Mouse (Mus musculus) olfactory bulb, adult 2 months (tissue): ENCODE results near the gene Tmem220. TPM values are rescaled to one million over a fixed set of nuclear protein-coding genes. Genes with fewer than 3 reads are reported as not detected.
A peak's percentile ranks its signal among the peaks of the same experiment; 100 is the strongest.

ENCODE experiments used
- H3K27ac ChIP-seq: fragments of 200-500 bp; 2 replicates; pipeline ENCODE4 v1.5.1; 2012; ENCODE audit warnings: low read depth, low read length; ENCODE audit not compliant: insufficient read depth
- H3K4me1 ChIP-seq: fragments of 200-500 bp; 2 replicates; pipeline ENCODE4 v1.6.1; 2012; ENCODE audit warnings: low read length; ENCODE audit not compliant: control insufficient read depth, insufficient read depth
- H3K4me3 ChIP-seq: fragments of 200-500 bp; 2 replicates; pipeline ENCODE4 v1.5.1; 2012; ENCODE audit warnings: mild to moderate bottlenecking, low read depth, low read length, moderate library complexity; ENCODE audit not compliant: insufficient read depth
- CTCF ChIP-seq: fragments of 200-500 bp; IDR thresholded peaks from 2 replicates; pipeline ENCODE4 v1.5.1; 2012; ENCODE audit warnings: low read depth, mild to moderate bottlenecking, low read length, moderate library complexity; ENCODE audit not compliant: insufficient read depth
- POLR2A ChIP-seq: fragments of 200-500 bp; IDR thresholded peaks from 2 replicates; pipeline ENCODE4 v1.6.1; 2012; ENCODE audit warnings: mild to moderate bottlenecking, low read depth, low read length, moderate library complexity; ENCODE audit not compliant: insufficient read depth
- WGBS: fragments of 180-500 bp; shearing (Covaris S2); methylation state at CpG from one replicate; pipeline ENCODE4 v1.1.7; 2018; 5-methylcytosine and 5-hydroxymethylcytosine counted together
- polyA plus RNA-seq: library from polyadenylated mRNA; stranded (reverse); fragments of >200 nt; gene quantifications from 2 replicates; pipeline ENCODE4 v1.2.4, GENCODE M21; 2012; ENCODE audit warnings: low replicate concordance; ENCODE audit not compliant: missing spikeins, insufficient read depth, insufficient read length

The Tmem220 gene
- polyA plus RNA-seq, 1 experiment, result not detected

DNA sequence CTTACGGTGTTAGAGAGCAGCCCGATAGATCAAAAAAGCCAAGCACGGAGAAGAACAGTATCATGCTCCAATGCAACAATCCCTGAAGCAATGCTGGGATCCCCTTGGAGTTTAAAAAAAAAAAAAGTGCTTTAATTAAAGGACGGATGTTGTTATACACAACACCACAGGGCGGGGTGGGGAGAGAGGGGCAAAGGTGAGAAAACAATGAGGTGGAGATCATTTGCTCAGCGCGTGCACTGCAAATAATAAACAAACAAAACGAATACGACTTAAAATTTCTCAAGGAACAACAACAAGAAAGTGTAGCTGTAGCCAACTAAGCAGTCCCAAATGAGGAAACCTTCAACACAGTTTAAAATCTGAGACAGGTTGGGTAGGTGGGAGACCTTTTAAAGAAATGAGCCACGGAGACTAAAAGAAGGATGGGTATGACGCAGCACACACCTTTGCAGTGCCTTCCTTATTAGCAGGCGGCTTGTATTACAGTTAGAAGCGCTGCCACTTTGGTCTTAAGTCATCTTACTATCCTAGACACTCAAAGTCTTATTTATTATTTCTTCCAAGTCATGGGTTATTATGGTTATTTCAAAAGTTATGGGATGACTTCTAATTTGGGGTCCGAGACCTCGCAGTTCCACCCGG is 26.8 kb downstream of the Tmem220 start:
- Histone ChIP-seq H3K4me1 (no peaks in the 10 kb centered on the region), H3K27ac (0 out of 2 replicates have a peak overlapping the region, but pooled peaks have one; percentile 0), H3K4me3 (peak overlapping the region; percentile 75)
- WGBS, result 3% methylated on average over 16 of the region's 16 CpGs
- TF ChIP-seq POLR2A (no peak), CTCF (no peak)

DNA sequence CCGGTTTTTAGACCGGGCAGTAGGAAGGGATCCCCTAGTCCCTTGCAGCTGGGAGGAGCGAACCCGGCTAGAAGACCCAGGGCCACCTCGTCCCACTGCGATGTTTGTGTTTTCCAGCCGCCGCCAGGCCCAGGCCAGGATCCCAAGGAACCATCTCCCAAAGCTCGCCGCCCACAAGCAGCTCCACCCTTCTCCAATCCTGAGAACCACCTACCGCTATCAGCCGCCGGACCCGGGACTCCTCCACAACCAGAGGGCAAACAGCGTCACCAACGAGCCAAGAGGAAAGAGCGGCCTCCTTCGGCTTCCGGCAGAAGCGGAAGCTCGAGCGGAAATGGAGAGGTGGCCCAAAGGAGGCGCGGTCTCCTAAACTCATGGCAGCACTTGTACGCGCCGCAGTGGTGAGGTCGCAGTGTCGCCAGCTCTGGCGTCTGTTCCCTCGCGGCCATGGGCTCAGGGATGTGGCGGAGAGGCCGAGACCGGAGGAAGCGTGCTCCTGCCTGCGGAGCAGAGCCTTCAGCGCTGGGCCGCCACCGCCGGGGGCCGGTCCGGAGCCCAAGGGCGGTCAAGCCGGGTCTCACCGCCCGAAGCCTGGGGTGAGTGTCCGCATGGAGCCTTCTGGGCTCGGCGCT is 27.5 kb downstream of the Tmem220 start, which contains the start of the genes Adprm and Sco1:
Gene Adprm, minus strand, starts transcription at position 274 of the 632 bp plus-strand sequence.
Gene Sco1, plus strand, starts transcription at position 350 of the 632 bp plus-strand sequence.
- Histone ChIP-seq H3K4me3 (peak within 1 kb of the TSS; percentile 75), H3K4me1 (no peaks in the 10 kb centered on the region), H3K27ac (0 out of 2 replicates have a peak within 1 kb of the TSS, but pooled peaks have one; percentile 0)
- under 1% methylated on average over 50 of the region's 50 CpGs for WGBS
- TF ChIP-seq POLR2A (peak; percentile 71), CTCF (no peak)

DNA sequence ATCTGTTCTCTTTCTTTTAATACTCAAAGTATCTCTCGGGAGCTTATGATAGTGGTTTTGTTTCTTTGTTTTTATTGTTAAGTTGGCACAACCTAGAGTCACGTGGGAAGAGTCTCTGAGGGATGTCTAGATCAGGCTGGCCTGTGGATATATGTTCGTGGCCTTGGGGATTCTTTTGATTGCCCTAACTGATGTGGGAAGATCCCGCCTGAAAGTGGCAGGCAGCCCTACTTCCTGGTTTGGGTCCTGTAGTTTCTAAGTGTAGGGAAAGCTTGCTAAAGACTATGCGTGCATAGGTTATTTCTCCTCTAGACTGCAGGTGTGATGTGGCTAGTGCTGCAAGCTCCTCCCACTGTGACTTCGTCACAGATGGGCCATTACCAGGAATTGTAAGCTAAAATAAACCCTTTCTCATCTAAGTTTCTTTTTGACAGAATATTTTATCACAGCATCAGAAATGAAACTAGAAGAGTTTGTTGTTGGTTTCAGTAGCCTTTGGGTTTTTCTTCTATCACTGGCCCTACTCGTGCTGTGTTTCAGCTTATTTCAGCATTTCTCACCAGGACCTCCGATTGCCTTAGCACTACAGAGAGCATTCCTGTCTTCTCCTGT is 29.9 kb downstream of the Tmem220 start:
- Histone ChIP-seq H3K27ac (no peak overlapping the region), H3K4me3 (no peak overlapping the region), H3K4me1 (no peaks in the 10 kb centered on the region)
- TF ChIP-seq POLR2A (no peak), CTCF (no peak)
- WGBS, result 89% methylated on average over 8 of the region's 8 CpGs

DNA sequence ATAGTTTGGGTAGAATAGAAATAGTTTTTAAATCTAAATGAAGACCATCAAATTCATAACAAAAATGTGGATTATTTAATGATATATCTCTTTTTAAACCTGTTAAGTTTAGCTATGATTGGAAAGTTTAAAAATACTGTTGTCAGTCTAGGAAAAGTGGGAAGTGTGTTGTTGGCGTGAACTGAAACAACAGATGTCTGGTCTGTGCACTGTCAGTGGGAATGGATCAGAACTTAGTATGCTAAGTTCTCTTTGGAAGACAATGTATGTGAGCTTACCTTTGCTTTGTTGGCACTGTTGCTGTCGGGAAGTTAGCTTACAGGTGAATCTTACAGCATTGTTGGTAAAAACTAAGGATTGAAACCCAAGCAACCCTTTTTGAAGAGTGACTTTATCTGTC is 36.4 kb downstream of the Tmem220 start:
- Histone ChIP-seq H3K4me1 (no peaks in the 10 kb centered on the region), H3K27ac (no peak overlapping the region), H3K4me3 (no peak overlapping the region)
- 95% methylated on average over 2 of the region's 2 CpGs for WGBS
- no peak for TF ChIP-seq POLR2A
- no peak for TF ChIP-seq CTCF

DNA sequence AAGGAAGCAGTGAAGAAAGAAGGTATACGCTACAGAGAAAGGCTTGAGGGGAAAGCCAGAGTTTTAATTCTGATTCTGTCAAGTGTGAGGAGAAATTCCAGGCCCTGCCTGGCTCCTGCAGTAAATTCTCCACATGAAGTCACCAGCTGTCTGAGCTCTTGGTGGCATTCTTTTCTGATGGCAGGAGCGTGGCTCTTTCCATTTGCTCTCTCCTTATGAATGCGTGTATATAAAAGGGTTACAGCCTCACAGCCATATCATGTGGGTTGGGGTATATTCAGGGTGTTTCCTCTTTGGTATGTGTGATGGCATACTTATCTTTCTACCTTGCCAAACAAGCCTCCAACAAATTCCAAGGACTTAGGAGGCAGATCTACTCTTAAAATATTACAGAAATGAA is 37.8 kb downstream of the Tmem220 start:
- TF ChIP-seq POLR2A (no peak), CTCF (no peak)
- 90% methylated on average over 3 of the region's 3 CpGs for WGBS
- Histone ChIP-seq H3K27ac (no peak overlapping the region), H3K4me3 (no peak overlapping the region), H3K4me1 (no peaks in the 10 kb centered on the region)

DNA sequence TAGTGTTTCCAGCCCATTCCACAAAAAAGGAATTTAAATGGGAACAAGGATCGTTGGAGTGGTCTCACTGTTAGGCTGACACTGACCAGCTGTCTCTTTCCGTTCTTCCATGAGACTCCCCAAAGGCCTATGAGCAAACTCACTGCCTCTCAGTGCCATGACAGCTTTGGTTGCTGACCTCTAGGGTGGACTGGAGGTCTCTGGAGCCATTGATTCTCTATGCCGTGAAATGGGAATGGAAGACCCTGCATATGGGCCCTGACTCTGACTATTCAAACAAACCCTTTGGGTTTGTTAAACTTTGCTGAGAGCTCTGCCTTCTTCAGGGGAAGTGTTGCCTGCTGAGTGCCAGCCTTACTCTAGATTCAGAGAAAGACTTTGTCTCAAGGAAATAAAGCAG is 42.8 kb downstream of the Tmem220 start:
- no peak overlapping the region for H3K4me3 ChIP-seq
- TF ChIP-seq POLR2A, result no peak
- no peak for TF ChIP-seq CTCF
- H3K4me1 ChIP-seq, result no peaks in the 10 kb centered on the region
- 92% methylated on average over 3 of the region's 3 CpGs for WGBS
- no peak overlapping the region for H3K27ac ChIP-seq

DNA sequence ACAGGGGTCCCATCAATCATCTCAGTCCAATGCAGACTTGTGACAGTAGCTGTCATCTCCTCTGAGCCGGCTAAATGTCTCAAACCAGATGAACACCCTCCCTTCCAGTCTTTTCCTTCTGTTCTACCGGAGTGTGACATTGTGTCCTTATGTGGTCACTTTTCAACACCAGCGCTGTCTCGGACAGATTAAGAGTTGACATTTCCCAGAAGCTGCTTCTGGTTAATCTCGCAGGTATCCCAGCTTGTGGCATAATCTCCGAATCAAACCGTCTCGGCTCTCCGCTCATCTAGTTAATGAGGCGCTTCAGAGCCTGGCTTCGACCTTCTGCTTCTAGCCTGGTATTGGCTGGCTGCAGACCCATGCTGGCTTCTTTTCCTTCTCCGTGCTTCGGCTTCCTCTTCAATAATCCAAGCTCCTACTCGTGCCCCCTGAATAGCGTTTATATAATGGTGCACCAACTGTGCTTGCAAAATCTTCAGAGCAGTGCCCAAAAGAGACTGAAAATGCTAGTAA is 47.7 kb downstream of the Tmem220 start:
- 69% methylated on average over 15 of the region's 15 CpGs for WGBS
- no peak overlapping the region for H3K27ac ChIP-seq
- TF ChIP-seq CTCF (no peak), POLR2A (no peak)
- no peaks in the 10 kb centered on the region for H3K4me1 ChIP-seq
- H3K4me3 ChIP-seq, result no peak overlapping the region

DNA sequence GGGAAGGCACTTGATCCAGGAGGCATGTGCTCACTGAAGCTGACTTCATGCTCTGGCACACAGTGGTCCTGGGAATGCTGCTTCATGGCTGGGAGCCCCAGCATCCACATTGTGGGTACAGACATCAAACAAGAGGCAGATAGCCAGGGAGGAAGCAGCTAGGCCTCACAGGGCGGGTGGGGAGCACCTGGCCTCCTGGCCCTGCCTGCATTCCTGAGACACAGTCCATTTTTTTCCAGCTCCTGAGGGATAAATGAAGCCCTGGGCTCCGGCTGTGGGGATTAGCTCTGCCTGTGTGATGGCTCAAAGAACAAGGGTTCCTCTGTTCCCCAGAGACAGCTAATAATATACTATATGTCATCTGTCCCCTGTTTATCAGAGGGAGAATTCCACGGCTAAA is 50.1 kb downstream of the Tmem220 start:
- TF ChIP-seq POLR2A (no peak), CTCF (no peak)
- H3K4me1 ChIP-seq, result no peaks in the 10 kb centered on the region
- no peak overlapping the region for H3K4me3 ChIP-seq
- 62% methylated on average over 3 of the region's 3 CpGs for WGBS
- no peak overlapping the region for H3K27ac ChIP-seq

DNA sequence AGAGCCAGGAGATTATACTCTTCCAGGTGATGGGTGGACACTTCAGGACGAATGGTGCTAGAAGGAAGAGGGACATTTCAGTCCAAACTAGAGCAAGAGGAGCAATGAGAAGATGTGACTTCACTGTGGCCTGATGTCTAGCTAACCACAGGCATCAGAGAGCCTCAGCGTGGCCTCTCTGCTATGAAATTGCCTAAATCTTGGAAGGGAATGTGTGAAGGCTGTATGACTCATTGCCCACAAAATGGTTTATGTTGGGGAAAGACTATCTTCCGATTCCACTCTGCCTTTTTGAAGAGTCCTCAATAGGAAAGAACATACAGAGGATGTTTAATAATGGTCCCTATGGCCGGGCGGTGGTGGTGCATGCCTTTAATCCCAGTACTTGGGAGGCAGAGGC is 51.8 kb downstream of the Tmem220 start:
- TF ChIP-seq CTCF (no peak), POLR2A (no peak)
- no peak overlapping the region for H3K27ac ChIP-seq
- WGBS, result 88% methylated on average over 5 of the region's 5 CpGs
- H3K4me1 ChIP-seq, result no peaks in the 10 kb centered on the region
- H3K4me3 ChIP-seq, result no peak overlapping the region
